Mouse (Mus musculus): Measurements from ENCODE around the gene Agtr2. TPM values are rescaled to one million over a fixed set of nuclear protein-coding genes. Genes with fewer than 3 reads are reported as not detected.
"Not testable (repeated sequence)": the region's sequence is repeated elsewhere in the genome, so short reads cannot be mapped to it uniquely, and the experiment has no call there.

Gene Agtr2
- 0.19 and 0.53 TPM in 2 replicates for polyA plus RNA-seq (2016; fragmentation: Nextera tagmentation; extraction: Ambion mirVana)

- WGBS: 62% methylated on average over 5 of the region's 5 CpGs
- Histone ChIP-seq H3K27ac (ENCODE audit: poor library complexity, severe bottlenecking) (no peak within 1 kb of the TSS), H3K4me3 (no peak within 1 kb of the TSS), H3K9me3 (replicated peaks) (no peaks in the 10 kb centered on the region), H3K27me3 (replicated peaks) (no peaks in the 10 kb centered on the region), H3K4me1 (replicated peaks) (no peaks in the 10 kb centered on the region), H3K9ac (no peak within 1 kb of the TSS), H3K36me3 (no peaks in the 10 kb centered on the region), H3K4me2 (no peak within 1 kb of the TSS)
- ATAC-seq (ENCODE audit: insufficient number of reproducible peaks, low FRiP score): no peak
Measured at GRCm38 (mm10) chrX:21484414-21484813, at the start of gene Agtr2. Gene Agtr2, plus strand, starts transcription at chrX:21484544.

GRCm38 (mm10) chrX:21452519-21452918 is 31.8 kb upstream of the Agtr2 start:
- Histone ChIP-seq H3K36me3 (no peaks in the 10 kb centered on the region), H3K4me1 (replicated peaks) (no peaks in the 10 kb centered on the region), H3K27me3 (replicated peaks) (no peaks in the 10 kb centered on the region), H3K9me3 (replicated peaks) (no peaks in the 10 kb centered on the region), H3K4me2 (no peak overlapping the region), H3K27ac (ENCODE audit: poor library complexity, severe bottlenecking) (no peak overlapping the region), H3K9ac (no peak overlapping the region), H3K4me3 (no peak overlapping the region)
- no peak for ATAC-seq (ENCODE audit: insufficient number of reproducible peaks, low FRiP score)
- WGBS: 46% methylated on average over 3 of the region's 3 CpGs

GRCm38 (mm10) chrX:21488111-21488510 is 3.8 kb downstream of the Agtr2 start:
- no peak overlapping the region for H3K9ac ChIP-seq
- H3K27ac ChIP-seq (ENCODE audit: poor library complexity, severe bottlenecking): no peak overlapping the region
- H3K9me3 ChIP-seq (replicated peaks): no peaks in the 10 kb centered on the region
- no peak overlapping the region for H3K4me3 ChIP-seq
- H3K36me3 ChIP-seq: no peaks in the 10 kb centered on the region
- H3K4me2 ChIP-seq: no peak overlapping the region
- ATAC-seq (ENCODE audit: insufficient number of reproducible peaks, low FRiP score): no peak
- no peaks in the 10 kb centered on the region for H3K27me3 ChIP-seq (replicated peaks)
- no peaks in the 10 kb centered on the region for H3K4me1 ChIP-seq (replicated peaks)
- WGBS: 52% methylated on average over 2 of the region's 2 CpGs

GRCm38 (mm10) chrX:21500242-21500641 is 15.9 kb downstream of the Agtr2 start:
- Histone ChIP-seq H3K27ac (ENCODE audit: poor library complexity, severe bottlenecking) (no peak overlapping the region), H3K4me1 (replicated peaks) (no peaks in the 10 kb centered on the region), H3K9ac (no peak overlapping the region), H3K36me3 (no peaks in the 10 kb centered on the region), H3K27me3 (replicated peaks) (no peaks in the 10 kb centered on the region), H3K9me3 (replicated peaks) (no peaks in the 10 kb centered on the region; the same call in 1 of the 2 replicates), H3K4me3 (no peak overlapping the region), H3K4me2 (no peak overlapping the region)
- 35% methylated on average over 2 of the region's 2 CpGs for WGBS
- ATAC-seq (ENCODE audit: insufficient number of reproducible peaks, low FRiP score): no peak

- H3K4me1 ChIP-seq (replicated peaks); H3K27me3 ChIP-seq (replicated peaks); H3K36me3 ChIP-seq; H3K4me2 ChIP-seq; H3K27ac ChIP-seq (ENCODE audit: poor library complexity, severe bottlenecking); ATAC-seq (ENCODE audit: insufficient number of reproducible peaks, low FRiP score); H3K4me3 ChIP-seq; H3K9me3 ChIP-seq (replicated peaks); H3K9ac ChIP-seq: not testable (repeated sequence)
- 80% methylated on average over 2 of the region's 2 CpGs for WGBS
Measured at GRCm38 (mm10) chrX:21507333-21507732, 23.0 kb downstream of the Agtr2 start.

- 75% methylated on average over 4 of the region's 4 CpGs for whole genome bisulfite sequencing
- Histone ChIP-seq H3K27ac (ENCODE audit: poor library complexity, severe bottlenecking) (no peak overlapping the region), H3K27me3 (replicated peaks) (no peaks in the 10 kb centered on the region), H3K4me3 (no peak overlapping the region), H3K9ac (no peak overlapping the region), H3K9me3 (replicated peaks) (no peaks in the 10 kb centered on the region), H3K4me1 (replicated peaks) (no peaks in the 10 kb centered on the region), H3K36me3 (no peaks in the 10 kb centered on the region), H3K4me2 (no peak overlapping the region)
- no peak for ATAC-seq (ENCODE audit: insufficient number of reproducible peaks, low FRiP score)
Measured at GRCm38 (mm10) chrX:21522590-21522989, 38.2 kb downstream of the Agtr2 start.

Other genes with a start within 250 kb of the Agtr2 start
- gene Slc6a14, start 230.4 kb downstream of the Agtr2 start, polyA plus RNA-seq (2016; fragmentation: Nextera tagmentation; extraction: Ambion mirVana): not detected in 2 replicates